Mouse (Mus musculus) midbrain, embryonic 16.5 days (tissue): ENCODE results near the gene Arl5a. TPM values are rescaled to one million over a fixed set of nuclear protein-coding genes. Genes with fewer than 3 reads are reported as not detected.
A peak's percentile ranks its signal among the peaks of the same experiment; 100 is the strongest.

Experiments
- ATAC-seq: fragments of 200-750 bp; cut with Nextera tagmentation; 2 replicates; pipeline ENCODE4 v1.8.0; 2017; ENCODE audit warnings: moderate TSS enrichment
- H3K27ac ChIP-seq: fragments of 300-500 bp; sonication (generic); 2 replicates; pipeline ENCODE4 v1.5.1; 2014; ENCODE audit warnings: mild to moderate bottlenecking, low read length, mixed read lengths
- H3K27me3 ChIP-seq: fragments of 300-500 bp; sonication (generic); 2 replicates; pipeline ENCODE4 v1.6.1; 2014; ENCODE audit warnings: low read depth, low read length, mixed read lengths; ENCODE audit not compliant: control insufficient read depth, insufficient read depth
- H3K36me3 ChIP-seq: fragments of 300-500 bp; sonication (generic); 2 replicates; pipeline ENCODE4 v1.6.1; 2014; ENCODE audit warnings: mild to moderate bottlenecking, low read length, moderate library complexity, mixed read lengths; ENCODE audit not compliant: control insufficient read depth, insufficient read depth
- H3K4me1 ChIP-seq: fragments of 300-500 bp; sonication (generic); 2 replicates; pipeline ENCODE4 v1.6.1; 2014; ENCODE audit warnings: mild to moderate bottlenecking, low read length, mixed read lengths; ENCODE audit not compliant: control insufficient read depth, insufficient read depth
- H3K4me2 ChIP-seq: fragments of 300-500 bp; sonication (generic); 2 replicates; pipeline ENCODE4 v1.6.1; 2014; ENCODE audit warnings: mild to moderate bottlenecking, low read length, mixed read lengths
- H3K4me3 ChIP-seq: fragments of 300-500 bp; sonication (generic); 2 replicates; pipeline ENCODE4 v1.5.1; 2014; ENCODE audit warnings: low read depth, mild to moderate bottlenecking, low read length, moderate library complexity, mixed read lengths
- H3K9ac ChIP-seq: fragments of 300-500 bp; sonication (generic); 2 replicates; pipeline ENCODE4 v1.6.1; 2014; ENCODE audit warnings: low read depth, low read length, mixed read lengths
- H3K9me3 ChIP-seq: fragments of 300-500 bp; sonication (generic); replicated peaks from 2 replicates; pipeline ENCODE4 v1.6.1; 2014; ENCODE audit warnings: mild to moderate bottlenecking, low read length, mixed read lengths; ENCODE audit not compliant: control insufficient read depth, poor library complexity, severe bottlenecking
- WGBS: fragments of 180-500 bp; shearing (Covaris S2); extraction: QIAGEN DNeasy Blood & Tissue Kit; methylation state at CpG from one replicate; pipeline ENCODE4 v1.1.7; 2014; 5-methylcytosine and 5-hydroxymethylcytosine counted together
- polyA plus RNA-seq: library from polyadenylated mRNA; unstranded; fragments of >200 nt; fragmentation: Nextera tagmentation; extraction: Ambion mirVana; gene quantifications from 2 replicates; pipeline ENCODE4 v1.2.1, GENCODE M21; 2015

The Arl5a gene
- polyA plus RNA-seq, 1 experiment from 2014 or later: 38.5 TPM

DNA sequence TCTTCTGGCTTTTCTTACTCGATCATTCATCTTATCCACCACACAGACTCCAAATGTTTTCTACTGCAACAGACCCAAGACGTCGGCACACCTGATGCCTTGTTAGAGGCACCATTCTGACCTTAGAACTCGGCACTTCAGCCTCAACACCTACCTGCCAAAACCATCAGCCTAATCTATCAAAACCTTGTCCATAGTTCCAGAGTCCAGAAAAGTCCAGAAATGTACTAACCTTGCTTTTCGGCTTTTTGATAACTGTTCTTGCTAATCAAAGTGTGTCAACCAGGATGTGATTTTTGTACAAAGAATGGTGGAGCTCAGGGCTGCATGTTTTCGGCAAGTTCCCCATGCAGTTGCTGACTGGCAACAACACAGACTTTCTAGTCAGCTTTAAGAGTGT, 50.0 kb downstream of the Arl5a start:
- Histone ChIP-seq H3K36me3 (no peaks in the 10 kb centered on the region), H3K4me3 (no peak overlapping the region), H3K4me1 (no peaks in the 10 kb centered on the region), H3K27ac (no peak overlapping the region), H3K9ac (no peak overlapping the region), H3K9me3 (no peaks in the 10 kb centered on the region), H3K27me3 (no peaks in the 10 kb centered on the region), H3K4me2 (no peak overlapping the region)
- ATAC-seq: no peak
- WGBS: 92% methylated on average over 6 of the region's 6 CpGs

DNA sequence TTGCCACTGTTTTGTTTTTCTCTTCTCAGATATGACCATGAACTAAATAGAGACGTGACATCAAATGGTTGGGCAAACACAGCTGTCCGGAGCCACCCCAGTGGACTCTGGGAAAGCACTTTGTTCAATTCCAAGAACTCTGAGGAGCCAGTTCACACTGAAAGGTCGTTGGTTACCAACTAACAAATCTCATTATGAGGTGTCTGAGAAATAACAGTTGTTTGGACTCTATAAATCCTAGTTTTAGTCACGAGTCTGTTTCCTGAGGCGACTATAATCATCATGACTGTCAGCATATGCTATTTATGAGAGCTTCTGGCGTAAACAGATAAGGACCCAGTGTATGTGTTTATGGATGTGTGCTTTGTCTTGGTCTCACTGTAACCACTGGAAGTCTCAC, 52.2 kb downstream of the Arl5a start:
- Histone ChIP-seq H3K27ac (no peak overlapping the region), H3K9me3 (no peaks in the 10 kb centered on the region), H3K9ac (no peak overlapping the region), H3K4me3 (no peak overlapping the region), H3K27me3 (no peaks in the 10 kb centered on the region), H3K36me3 (no peaks in the 10 kb centered on the region), H3K4me1 (no peaks in the 10 kb centered on the region), H3K4me2 (no peak overlapping the region)
- no peak for ATAC-seq
- WGBS: 81% methylated on average over 6 of the region's 6 CpGs

DNA sequence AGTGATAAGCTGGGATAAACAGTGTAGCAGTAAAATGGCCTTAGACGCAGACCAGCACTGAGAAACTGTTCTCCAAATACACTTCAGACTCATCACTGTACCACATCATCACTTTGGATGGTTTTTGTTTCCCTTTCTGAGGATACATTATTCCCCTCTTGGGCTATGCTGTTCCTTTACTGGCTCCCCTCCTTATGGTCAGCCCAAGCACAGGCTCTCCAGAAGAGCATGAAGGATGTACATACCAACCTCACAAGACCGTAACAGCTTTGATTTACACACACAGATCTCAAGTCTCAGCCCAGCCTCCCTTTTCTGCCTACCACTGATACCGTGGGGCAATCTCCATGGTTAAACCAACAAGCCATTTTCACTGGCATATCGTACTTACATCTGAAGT, 52.6 kb downstream of the Arl5a start:
- WGBS: 84% methylated on average over 4 of the region's 4 CpGs
- H3K4me3 ChIP-seq: no peak overlapping the region
- no peaks in the 10 kb centered on the region for H3K9me3 ChIP-seq
- no peaks in the 10 kb centered on the region for H3K27me3 ChIP-seq
- H3K36me3 ChIP-seq: no peaks in the 10 kb centered on the region
- no peak for ATAC-seq
- no peak overlapping the region for H3K9ac ChIP-seq
- H3K4me2 ChIP-seq: no peak overlapping the region
- no peak overlapping the region for H3K27ac ChIP-seq
- no peaks in the 10 kb centered on the region for H3K4me1 ChIP-seq

DNA sequence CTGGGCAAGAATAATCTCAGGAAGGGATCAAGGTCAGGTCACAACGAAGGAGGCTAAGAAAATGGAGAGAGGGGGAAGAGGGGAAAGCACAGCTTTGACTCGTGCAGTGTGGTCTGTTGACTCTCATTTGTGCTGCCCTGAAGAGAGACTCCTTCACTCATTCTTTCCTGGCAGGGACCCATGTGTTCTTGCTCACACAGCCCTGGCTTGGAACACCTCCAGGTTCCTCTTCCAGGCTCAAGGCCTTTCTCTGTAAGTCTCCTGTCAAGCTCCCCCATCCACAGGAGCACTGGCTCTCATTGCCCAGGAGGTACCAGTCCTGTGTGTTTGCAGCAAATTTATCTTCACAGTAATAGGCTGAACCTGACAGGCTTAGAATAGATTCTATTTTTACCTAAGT, 53.6 kb downstream of the Arl5a start:
- Histone ChIP-seq H3K27me3 (no peaks in the 10 kb centered on the region), H3K4me1 (no peaks in the 10 kb centered on the region), H3K9me3 (no peaks in the 10 kb centered on the region), H3K36me3 (no peaks in the 10 kb centered on the region), H3K27ac (no peak overlapping the region), H3K9ac (no peak overlapping the region), H3K4me2 (no peak overlapping the region), H3K4me3 (no peak overlapping the region)
- 57% methylated on average over 2 of the region's 2 CpGs for WGBS
- no peak for ATAC-seq

DNA sequence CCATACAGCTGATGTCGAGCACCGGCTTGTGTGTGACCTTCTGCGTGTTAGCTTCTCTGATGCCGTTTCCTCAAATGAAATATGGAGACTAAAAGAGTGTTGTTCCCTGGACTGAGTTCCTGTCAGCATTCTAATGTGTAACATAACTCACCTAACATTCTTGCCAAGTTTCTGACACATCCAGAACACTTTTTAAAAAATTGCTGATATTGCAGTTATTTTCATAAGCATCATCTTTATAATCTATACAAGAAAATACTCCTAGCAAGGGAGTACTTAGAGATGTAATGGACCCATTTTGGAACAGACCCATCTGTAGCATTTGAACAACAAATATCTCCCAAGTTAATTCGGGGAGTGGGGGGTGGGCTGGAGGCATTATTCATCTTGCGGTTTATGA, 55.1 kb downstream of the Arl5a start:
- H3K4me3 ChIP-seq: no peak overlapping the region
- no peak overlapping the region for H3K27ac ChIP-seq
- no peak for ATAC-seq

DNA sequence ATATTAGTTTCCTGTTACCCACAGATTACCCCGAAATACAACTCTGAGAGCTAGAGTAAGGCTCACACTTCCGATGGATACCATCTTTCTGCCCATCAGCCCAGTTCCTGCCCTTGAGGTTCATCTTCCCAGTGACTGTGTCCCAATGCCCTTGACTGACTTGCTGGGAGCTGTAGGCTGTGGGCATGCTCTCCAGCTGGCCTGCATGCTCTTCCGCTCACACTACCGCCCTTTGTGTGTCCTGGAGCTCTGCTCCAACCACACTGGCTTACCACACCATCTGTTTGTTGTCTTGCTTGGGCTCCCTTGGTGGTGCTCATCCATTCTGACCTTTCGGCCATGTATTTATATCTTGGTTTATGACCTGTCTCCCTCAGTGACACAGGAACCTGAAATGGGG, 57.0 kb downstream of the Arl5a start:
- H3K36me3 ChIP-seq: no peaks in the 10 kb centered on the region
- ATAC-seq: no peak
- H3K9ac ChIP-seq: no peak overlapping the region
- H3K27me3 ChIP-seq: no peaks in the 10 kb centered on the region
- H3K4me1 ChIP-seq: no peaks in the 10 kb centered on the region
- no peak overlapping the region for H3K27ac ChIP-seq
- H3K4me3 ChIP-seq: no peak overlapping the region
- H3K4me2 ChIP-seq: no peak overlapping the region
- WGBS: 88% methylated on average over 5 of the region's 5 CpGs
- no peaks in the 10 kb centered on the region for H3K9me3 ChIP-seq

More for the DNA sequence above, 55.1 kb downstream of the Arl5a start:
- Histone ChIP-seq H3K27me3 (no peaks in the 10 kb centered on the region), H3K9me3 (no peaks in the 10 kb centered on the region), H3K4me1 (no peaks in the 10 kb centered on the region), H3K9ac (no peak overlapping the region), H3K36me3 (no peaks in the 10 kb centered on the region), H3K4me2 (no peak overlapping the region)
- WGBS: 94% methylated on average over 6 of the region's 6 CpGs

DNA sequence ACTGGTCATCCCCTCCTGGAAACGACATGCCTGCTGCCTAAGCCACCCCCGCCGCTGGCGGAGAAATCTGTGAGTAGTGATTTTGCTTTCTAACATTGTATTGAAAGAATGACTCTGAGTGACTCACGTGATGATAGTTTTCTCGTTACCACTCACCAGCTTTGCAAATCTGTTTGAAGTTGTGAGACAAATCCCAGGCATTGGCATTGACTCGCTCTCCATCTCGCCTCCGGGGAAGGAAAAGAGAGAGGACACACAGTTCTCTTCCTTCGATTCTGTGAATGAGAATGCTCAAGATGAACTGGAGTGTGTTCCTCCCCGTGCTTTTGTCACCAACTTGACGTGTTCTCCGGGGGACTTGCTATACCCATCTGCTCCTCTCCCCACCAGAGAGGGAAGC, 57.5 kb downstream of the Arl5a start:
- no peaks in the 10 kb centered on the region for H3K9me3 ChIP-seq
- H3K4me1 ChIP-seq: no peaks in the 10 kb centered on the region
- ATAC-seq: no peak
- 69% methylated on average over 13 of the region's 13 CpGs for WGBS
- no peaks in the 10 kb centered on the region for H3K36me3 ChIP-seq
- no peak overlapping the region for H3K27ac ChIP-seq
- H3K27me3 ChIP-seq: no peaks in the 10 kb centered on the region
- no peak overlapping the region for H3K4me2 ChIP-seq
- no peak overlapping the region for H3K9ac ChIP-seq
- no peak overlapping the region for H3K4me3 ChIP-seq

DNA sequence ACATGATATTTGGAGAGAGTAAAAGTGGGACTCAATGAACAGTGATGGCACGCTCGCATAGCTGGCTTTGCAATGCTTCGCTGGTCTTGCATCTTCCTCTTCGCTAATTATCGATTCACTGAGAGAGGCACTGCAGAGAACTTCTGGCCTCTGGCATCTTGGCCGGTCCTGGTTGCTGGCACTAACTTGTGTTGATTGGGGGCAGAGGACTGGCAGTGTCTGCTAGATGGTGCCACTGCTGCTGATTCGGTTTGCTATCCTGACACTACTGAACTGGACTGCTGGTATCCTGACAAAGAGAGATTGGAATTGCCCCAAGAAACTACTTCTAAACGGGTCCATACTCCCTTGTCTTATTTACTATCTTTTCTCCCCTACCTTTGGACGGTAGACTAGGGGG, 63.6 kb downstream of the Arl5a start:
- no peaks in the 10 kb centered on the region for H3K36me3 ChIP-seq
- no peak overlapping the region for H3K4me3 ChIP-seq
- H3K27ac ChIP-seq: no peak overlapping the region
- ATAC-seq: no peak
- no peak overlapping the region for H3K9ac ChIP-seq
- no peaks in the 10 kb centered on the region for H3K27me3 ChIP-seq
- 95% methylated on average over 9 of the region's 9 CpGs for WGBS
- H3K4me1 ChIP-seq: no peaks in the 10 kb centered on the region; the same call in 1 of the 2 replicates
- no peaks in the 10 kb centered on the region for H3K9me3 ChIP-seq
- no peak overlapping the region for H3K4me2 ChIP-seq

DNA sequence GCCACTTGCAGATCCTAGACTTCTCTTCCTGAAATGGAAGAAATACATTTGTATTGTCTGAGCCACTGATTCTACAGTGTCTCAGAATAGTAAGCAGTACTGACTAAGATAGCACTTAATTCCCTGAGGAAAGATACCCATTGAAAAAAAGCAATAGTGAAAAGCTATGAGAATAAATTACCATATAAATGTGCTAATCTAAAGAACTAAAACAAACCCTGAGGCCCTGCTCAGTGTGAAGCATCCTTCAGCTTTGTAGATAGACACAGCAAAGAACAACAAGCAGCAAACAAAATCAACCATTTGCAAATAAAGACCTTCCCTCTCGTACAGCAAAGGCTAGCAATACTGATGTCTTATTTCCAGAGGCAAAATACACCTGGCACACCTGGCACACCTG, 65.0 kb downstream of the Arl5a start:
- Histone ChIP-seq H3K4me2 (no peak overlapping the region), H3K27me3 (no peaks in the 10 kb centered on the region), H3K36me3 (no peaks in the 10 kb centered on the region), H3K4me1 (no peaks in the 10 kb centered on the region; the same call in 1 of the 2 replicates), H3K9me3 (no peaks in the 10 kb centered on the region), H3K9ac (no peak overlapping the region), H3K4me3 (no peak overlapping the region), H3K27ac (0 out of 2 replicates have a peak overlapping the region, but pooled peaks have one; percentile 22)
- 31% methylated on average over 1 of the region's 1 CpGs for WGBS
- peak; percentile 48; the same call in 1 of the 2 replicates for ATAC-seq

DNA sequence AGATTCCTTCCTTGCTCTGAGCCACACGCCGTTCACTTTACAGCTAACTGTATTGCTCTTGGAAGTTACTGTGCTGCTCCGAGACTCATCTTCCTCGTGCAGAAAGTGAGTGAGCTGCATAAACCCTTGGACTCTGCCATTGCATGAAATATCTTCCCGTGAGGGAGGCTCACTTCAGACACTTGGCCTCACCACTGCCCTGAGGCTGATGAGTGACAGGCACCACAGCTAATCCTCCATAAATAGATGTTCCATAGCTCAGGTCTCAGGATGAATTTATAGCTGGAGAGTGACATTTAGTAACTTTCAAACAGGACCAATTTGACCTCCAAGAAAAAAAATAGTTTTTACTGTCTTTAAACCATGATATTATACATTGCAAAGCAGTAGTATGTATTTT, 66.5 kb downstream of the Arl5a start:
- Histone ChIP-seq H3K4me1 (no peaks in the 10 kb centered on the region; the same call in 1 of the 2 replicates), H3K27ac (no peak overlapping the region), H3K27me3 (no peaks in the 10 kb centered on the region), H3K36me3 (no peaks in the 10 kb centered on the region), H3K4me2 (no peak overlapping the region), H3K9me3 (no peaks in the 10 kb centered on the region), H3K4me3 (no peak overlapping the region), H3K9ac (no peak overlapping the region)
- 77% methylated on average over 5 of the region's 5 CpGs for WGBS
- no peak for ATAC-seq
